Mouse (Mus musculus) bone marrow macrophage, adult 2 months (primary cell): ENCODE measurements at regions not wholly inside any gene's neighbourhood (a gene's known extent, or its start where the extent isn't known, plus 50 kb on each side); places are given as distances from the start of the nearest gene placed in this dataset.

Experiments
- H3K27ac ChIP-seq: 2 replicates; pipeline ENCODE4 v1.5.1; 2012; ENCODE audit warnings: low read depth, low read length; ENCODE audit not compliant: insufficient read depth
- H3K4me1 ChIP-seq: 2 replicates; pipeline ENCODE4 v1.6.1; 2012; ENCODE audit warnings: low read length; ENCODE audit not compliant: control insufficient read depth, insufficient read depth
- H3K4me3 ChIP-seq: 2 replicates; pipeline ENCODE4 v1.5.1; 2012; ENCODE audit warnings: mild to moderate bottlenecking, low read length, moderate library complexity; ENCODE audit not compliant: insufficient read depth
- CTCF ChIP-seq: IDR thresholded peaks from 2 replicates; pipeline ENCODE4 v1.5.1; 2012; ENCODE audit warnings: low read depth, mild to moderate bottlenecking, low read length, moderate library complexity
- POLR2A ChIP-seq: IDR thresholded peaks from 2 replicates; pipeline ENCODE4 v1.6.1; 2012; ENCODE audit warnings: mild to moderate bottlenecking, low read depth, low read length, borderline replicate concordance

GRCm38 (mm10) chr17:89592826-89593225 is 317.4 kb downstream of the Gm10184 start:
- Histone ChIP-seq H3K4me3 (no peak overlapping the region), H3K27ac (no peak overlapping the region), H3K4me1 (no peaks in the 10 kb centered on the region)
- no peak for TF ChIP-seq CTCF
- no peak for TF ChIP-seq POLR2A

GRCm38 (mm10) chr17:89559506-89559905 is 350.7 kb downstream of the Gm10184 start:
- Histone ChIP-seq H3K4me1 (no peaks in the 10 kb centered on the region), H3K27ac (no peak overlapping the region), H3K4me3 (no peak overlapping the region)
- TF ChIP-seq CTCF (no peak), POLR2A (no peak)

DNA sequence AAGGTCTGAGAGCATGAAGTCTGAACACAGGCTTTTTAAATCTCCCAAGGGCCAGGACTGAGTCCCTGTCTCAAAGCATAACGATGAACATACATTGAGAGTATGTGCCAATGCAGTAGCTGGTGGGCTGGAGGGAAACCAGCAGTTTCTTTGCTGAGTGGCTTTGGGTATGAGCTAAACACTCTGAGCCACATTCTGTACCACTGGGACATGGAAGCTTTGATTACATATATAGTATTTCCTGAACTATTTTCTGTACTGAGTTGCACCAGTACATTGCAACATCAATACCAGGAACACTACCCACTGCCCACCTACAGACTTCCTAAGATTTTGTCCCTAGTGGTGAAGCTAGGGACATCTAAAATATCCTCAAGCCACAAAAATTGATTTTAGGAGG is 354.3 kb upstream of the Fshr start:
- no peak overlapping the region for H3K4me3 ChIP-seq
- H3K4me1 ChIP-seq = no peaks in the 10 kb centered on the region
- H3K27ac ChIP-seq = no peak overlapping the region
- no peak for TF ChIP-seq POLR2A
- TF ChIP-seq CTCF = no peak

DNA sequence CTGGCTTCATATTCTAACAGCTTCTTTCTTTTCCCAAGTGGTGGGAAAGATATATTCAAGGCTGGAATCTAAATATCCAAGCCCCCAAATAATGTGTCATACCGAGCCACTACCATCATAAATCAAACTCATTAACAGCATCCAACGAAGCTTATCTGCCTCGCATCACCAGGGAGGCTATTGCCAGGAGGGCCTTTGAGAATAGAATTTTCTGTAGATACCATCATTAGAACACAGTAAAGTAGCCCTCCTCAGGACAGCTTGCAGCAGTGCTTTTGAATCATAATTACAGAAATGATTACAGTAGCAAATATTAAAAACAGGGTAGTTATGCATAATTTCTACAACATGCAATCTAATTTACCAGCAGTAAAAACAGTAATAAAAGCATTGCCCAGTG is 353.1 kb upstream of the Fshr start:
- H3K27ac ChIP-seq = no peak overlapping the region
- TF ChIP-seq POLR2A (no peak), CTCF (no peak)
- H3K4me3 ChIP-seq = no peak overlapping the region
- no peaks in the 10 kb centered on the region for H3K4me1 ChIP-seq

- no peak for TF ChIP-seq POLR2A
- TF ChIP-seq CTCF = no peak
- Histone ChIP-seq H3K4me1 (no peaks in the 10 kb centered on the region), H3K4me3 (no peak overlapping the region), H3K27ac (no peak overlapping the region)
Measured at GRCm38 (mm10) chr17:89550758-89551157, 350.3 kb upstream of the Fshr start.

DNA sequence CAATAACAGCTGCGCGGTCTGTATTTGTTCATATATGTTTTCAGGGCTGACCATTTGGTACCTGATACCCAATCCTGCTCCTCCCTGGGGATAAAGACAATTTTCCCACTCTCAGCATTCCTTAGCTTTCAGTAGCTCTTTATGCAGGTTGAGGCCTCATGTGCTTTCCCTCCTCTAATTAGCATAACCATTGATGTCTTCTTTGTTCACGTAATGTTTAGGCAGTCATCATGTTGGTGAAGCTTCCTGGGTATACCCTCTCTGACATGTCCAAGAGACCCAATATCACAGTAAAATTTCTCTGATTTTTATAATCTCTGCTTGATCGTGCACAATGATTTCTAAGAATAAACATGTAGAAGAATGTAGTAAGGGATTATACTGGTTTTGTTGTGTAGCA is 321.4 kb upstream of the Fshr start:
- TF ChIP-seq POLR2A (no peak), CTCF (no peak)

DNA sequence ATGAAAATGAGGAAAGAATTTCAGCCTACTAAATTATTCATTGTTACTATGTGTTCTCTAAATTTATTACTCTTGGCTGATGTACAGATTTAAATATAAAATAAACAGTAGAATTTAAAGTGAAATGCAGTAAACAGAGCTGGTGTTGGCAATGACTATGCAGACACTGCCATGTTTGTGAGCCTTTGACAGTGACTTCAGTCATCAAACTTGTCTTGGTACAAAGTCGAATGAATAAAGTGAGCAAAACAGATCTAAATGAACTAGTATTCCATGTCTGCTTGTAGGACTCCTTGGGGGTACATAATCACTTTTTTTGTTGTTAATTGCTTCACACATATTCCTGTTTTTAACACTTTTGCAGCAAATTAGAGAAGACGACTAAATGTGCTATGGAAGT is 318.9 kb upstream of the Fshr start:
- no peak overlapping the region for H3K27ac ChIP-seq
- no peak for TF ChIP-seq CTCF
- TF ChIP-seq POLR2A = no peak
- no peak overlapping the region for H3K4me3 ChIP-seq
- no peaks in the 10 kb centered on the region for H3K4me1 ChIP-seq

More for the DNA sequence above, 321.4 kb upstream of the Fshr start:
- Histone ChIP-seq H3K27ac (no peak overlapping the region), H3K4me1 (no peaks in the 10 kb centered on the region), H3K4me3 (no peak overlapping the region)

- H3K27ac ChIP-seq = no peak overlapping the region
- TF ChIP-seq CTCF = no peak
- no peak for TF ChIP-seq POLR2A
- no peak overlapping the region for H3K4me3 ChIP-seq
- no peaks in the 10 kb centered on the region for H3K4me1 ChIP-seq
Measured at GRCm38 (mm10) chr17:89505288-89505687, 304.8 kb upstream of the Fshr start.

DNA sequence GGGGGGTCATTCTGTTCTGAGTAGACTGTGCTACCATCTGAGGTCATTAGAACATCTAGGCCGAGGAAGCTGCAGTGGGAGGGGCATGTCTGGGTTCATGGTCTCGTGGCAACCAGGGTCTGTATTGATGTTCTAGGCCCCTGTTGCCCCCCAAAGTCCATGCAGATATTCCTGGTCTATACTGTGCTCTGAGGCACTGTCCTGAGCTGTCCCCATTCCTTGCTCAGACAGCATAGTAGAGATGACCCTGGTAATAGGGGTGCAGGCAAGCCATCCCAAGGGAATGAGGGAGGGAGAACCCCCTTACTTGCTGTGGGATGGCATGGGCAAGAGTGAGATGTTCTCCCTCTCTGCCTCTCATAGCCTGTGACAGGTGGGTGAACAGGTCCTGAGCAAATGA is 293.1 kb upstream of the Fshr start:
- no peak for TF ChIP-seq CTCF
- no peak for TF ChIP-seq POLR2A
- Histone ChIP-seq H3K27ac (no peak overlapping the region), H3K4me1 (peaks cover 2% of the 10 kb centered on the region; the same call in 1 of the 2 replicates), H3K4me3 (no peak overlapping the region)

DNA sequence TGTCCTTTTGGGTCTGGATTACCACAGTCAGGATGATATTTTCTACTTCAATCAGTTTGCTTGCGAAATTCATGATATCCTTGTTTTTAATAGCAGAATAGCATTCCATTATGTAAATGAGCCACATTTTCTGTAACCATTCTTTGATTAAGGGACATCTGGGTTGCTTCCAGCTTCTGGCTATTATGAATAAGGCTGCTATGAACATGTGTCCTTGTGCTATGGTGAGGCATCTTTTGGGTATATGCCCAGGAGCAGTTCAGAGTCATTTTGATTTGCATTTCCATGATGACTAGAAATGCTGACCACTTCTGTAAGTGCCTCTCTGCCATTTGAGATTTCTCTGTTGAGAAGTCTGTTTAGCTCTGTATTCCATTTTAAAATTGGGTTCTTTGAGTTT is 266.0 kb upstream of the Fshr start:
- Histone ChIP-seq H3K4me3 (no peak overlapping the region), H3K27ac (no peak overlapping the region), H3K4me1 (no peaks in the 10 kb centered on the region)
- TF ChIP-seq POLR2A = no peak

GRCm38 (mm10) chr17:89465883-89466282 is 265.4 kb upstream of the Fshr start:
- Histone ChIP-seq H3K27ac (no peak overlapping the region), H3K4me3 (no peak overlapping the region), H3K4me1 (peaks cover under 1% of the 10 kb centered on the region; the same call in 1 of the 2 replicates)
- TF ChIP-seq CTCF (no peak), POLR2A (no peak)
